Mouse (Mus musculus) limb, embryonic 14.5 days (tissue): ENCODE data around the gene Bbs9. TPM values are rescaled to one million over a fixed set of nuclear protein-coding genes. Genes with fewer than 3 reads are reported as not detected.

Source experiments
- ATAC-seq: fragments of 200-750 bp; cut with Nextera tagmentation; 2 replicates; pipeline ENCODE4 v1.8.0; 2017; ENCODE audit warnings: low read depth, moderate number of reproducible peaks, moderate TSS enrichment; ENCODE audit not compliant: low FRiP score
- DNase-seq: peaks from one replicate; pipeline ENCODE4 v3.0.0-alpha.2; 2015; ENCODE audit warnings: low spot score
- H3K27ac ChIP-seq: fragments of 300-500 bp; sonication (generic); replicated peaks from 2 replicates; pipeline ENCODE4 v1.5.1; 2014; ENCODE audit warnings: low read depth, mild to moderate bottlenecking, low read length, moderate library complexity, mixed read lengths
- H3K27me3 ChIP-seq: fragments of 300-500 bp; sonication (generic); 2 replicates; pipeline ENCODE4 v1.6.1; 2014; ENCODE audit warnings: low read length, mixed read lengths; ENCODE audit not compliant: control insufficient read depth, insufficient read depth
- H3K36me3 ChIP-seq: fragments of 300-500 bp; sonication (generic); 2 replicates; pipeline ENCODE4 v1.6.1; 2014; ENCODE audit warnings: mild to moderate bottlenecking, low read length, moderate library complexity, mixed read lengths; ENCODE audit not compliant: control insufficient read depth, insufficient read depth
- H3K4me1 ChIP-seq: fragments of 300-500 bp; sonication (generic); 2 replicates; pipeline ENCODE4 v1.6.1; 2014; ENCODE audit warnings: antibody characterized with exemption, low read length, mixed read lengths; ENCODE audit not compliant: control insufficient read depth, insufficient read depth
- H3K4me2 ChIP-seq: fragments of 300-500 bp; sonication (generic); replicated peaks from 2 replicates; pipeline ENCODE4 v1.6.1; 2014; ENCODE audit warnings: low read depth, mild to moderate bottlenecking, low read length, moderate library complexity; ENCODE audit not compliant: severe bottlenecking
- H3K4me3 ChIP-seq: fragments of 300-500 bp; sonication (generic); replicated peaks from 2 replicates; pipeline ENCODE4 v1.5.1; 2014; ENCODE audit warnings: low read length
- H3K9ac ChIP-seq: fragments of 300-500 bp; sonication (generic); 2 replicates; pipeline ENCODE4 v1.6.1; 2014; ENCODE audit warnings: mild to moderate bottlenecking, low read depth, low read length, moderate library complexity; ENCODE audit not compliant: severe bottlenecking
- H3K9me3 ChIP-seq: fragments of 300-500 bp; sonication (generic); 2 replicates; pipeline ENCODE4 v1.6.1; 2016; ENCODE audit warnings: low read length; ENCODE audit not compliant: control insufficient read depth
- POLR2A ChIP-seq: fragments of 200-500 bp; IDR thresholded peaks from 2 replicates; pipeline ENCODE4 v1.8.0; 2012; ENCODE audit warnings: inconsistent platforms, mild to moderate bottlenecking, moderate library complexity, borderline replicate concordance; ENCODE audit not compliant: insufficient read depth, insufficient read length; ENCODE audit errors: extremely low read depth
- WGBS: fragments of 180-500 bp; shearing (Covaris S2); extraction: QIAGEN DNeasy Blood & Tissue Kit; methylation state at CpG from one replicate; pipeline ENCODE4 v1.1.7; 2014; 5-methylcytosine and 5-hydroxymethylcytosine counted together
- polyA plus RNA-seq, 2 experiments: library from polyadenylated mRNA; depleted of rRNA in 1 of 2; stranded (reverse) in 1 of 2; unstranded in 1 of 2; fragments of >200 nt; fragmentation: Nextera tagmentation in 1 of 2; extraction: Ambion mirVana in 1 of 2; gene quantifications; 2 replicates each; pipeline versions ENCODE4 v1.2.1 to v1.2.3; 2012 to 2014

Gene Bbs9
- polyA plus RNA-seq, 2 experiments: 12.7 to 15.7 TPM

DNA sequence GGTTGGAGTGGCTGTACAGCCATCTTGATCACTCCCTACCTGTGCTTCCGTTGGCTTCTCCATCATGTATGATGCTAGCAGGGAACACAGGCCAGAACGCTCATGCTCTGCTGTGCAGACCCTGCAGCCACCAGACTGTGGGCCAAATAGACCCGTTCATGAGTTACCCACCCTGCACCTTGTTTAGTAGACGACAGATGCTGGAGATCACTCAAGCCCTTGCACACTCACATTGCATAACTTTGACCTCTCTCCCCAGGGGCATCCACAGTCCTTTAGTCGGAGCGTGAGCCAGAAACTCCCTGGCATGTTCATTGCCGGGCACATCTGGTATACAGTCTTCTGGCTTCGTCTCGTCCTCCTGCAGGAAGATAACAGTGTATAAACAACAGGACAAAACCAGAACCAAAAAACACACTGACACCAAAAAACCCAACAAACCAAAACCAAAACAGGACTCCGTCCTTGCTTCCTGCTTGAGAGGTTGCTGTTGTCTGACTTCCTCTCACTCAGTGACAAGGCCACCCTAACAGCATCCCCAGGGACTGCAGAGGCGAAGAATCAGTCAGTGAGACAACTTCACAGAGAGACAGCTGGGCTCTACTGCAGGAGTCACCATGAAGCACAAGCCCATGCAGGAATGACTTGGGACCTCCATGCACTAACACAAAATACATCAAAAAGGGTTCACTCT lies 18.2 kb upstream of the Bbs9 start:
- H3K4me1 ChIP-seq: no peaks in the 10 kb centered on the region
- ATAC-seq (no peak), DNase-seq (no peak)
- no peak overlapping the region for H3K4me3 ChIP-seq
- peaks cover 68% of the 10 kb centered on the region for H3K36me3 ChIP-seq
- TF ChIP-seq POLR2A: no peak
- H3K9me3 ChIP-seq: no peaks in the 10 kb centered on the region
- no peak overlapping the region for H3K9ac ChIP-seq
- H3K27ac ChIP-seq: no peak overlapping the region
- no peak overlapping the region for H3K4me2 ChIP-seq
- WGBS: 91% methylated on average over 11 of the region's 11 CpGs
- no peaks in the 10 kb centered on the region for H3K27me3 ChIP-seq

- 91% methylated on average over 3 of the region's 3 CpGs for WGBS
These were observed 13.6 kb upstream of the Bbs9 start for GRCm38 (mm10) chr9:22461946-22462345.

DNA sequence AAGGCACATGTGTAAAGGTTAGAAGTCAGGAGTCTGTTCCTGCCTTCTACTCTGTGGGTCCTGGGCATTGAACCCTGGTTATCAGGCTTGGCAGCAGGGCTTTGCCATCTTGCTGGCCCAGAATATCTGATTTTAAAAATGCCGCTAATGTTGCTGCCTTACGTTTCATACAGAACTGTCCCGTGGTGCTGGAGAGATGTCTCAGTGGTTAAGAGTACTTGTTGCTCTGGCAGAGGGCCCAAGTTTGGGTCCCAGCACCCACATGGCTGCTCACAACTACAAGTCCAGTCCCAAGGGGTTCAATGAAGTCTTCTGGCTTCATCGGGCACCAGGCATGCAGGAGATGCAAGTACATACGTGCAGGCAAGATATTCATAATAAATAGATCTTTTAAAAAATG lies 9.3 kb upstream of the Bbs9 start:
- TF ChIP-seq POLR2A: no peak
- WGBS: 95% methylated on average over 5 of the region's 5 CpGs
- no peak for ATAC-seq

More at GRCm38 (mm10) chr9:22461946-22462345, 13.6 kb upstream of the Bbs9 start:
- Histone ChIP-seq H3K36me3 (peaks cover 34% of the 10 kb centered on the region), H3K27ac (no peak overlapping the region), H3K4me3 (no peak overlapping the region), H3K4me1 (no peaks in the 10 kb centered on the region), H3K27me3 (no peaks in the 10 kb centered on the region), H3K9ac (no peak overlapping the region), H3K9me3 (no peaks in the 10 kb centered on the region), H3K4me2 (no peak overlapping the region)
- DNase-seq: no peak
- ATAC-seq: no peak
- TF ChIP-seq POLR2A: no peak

DNA sequence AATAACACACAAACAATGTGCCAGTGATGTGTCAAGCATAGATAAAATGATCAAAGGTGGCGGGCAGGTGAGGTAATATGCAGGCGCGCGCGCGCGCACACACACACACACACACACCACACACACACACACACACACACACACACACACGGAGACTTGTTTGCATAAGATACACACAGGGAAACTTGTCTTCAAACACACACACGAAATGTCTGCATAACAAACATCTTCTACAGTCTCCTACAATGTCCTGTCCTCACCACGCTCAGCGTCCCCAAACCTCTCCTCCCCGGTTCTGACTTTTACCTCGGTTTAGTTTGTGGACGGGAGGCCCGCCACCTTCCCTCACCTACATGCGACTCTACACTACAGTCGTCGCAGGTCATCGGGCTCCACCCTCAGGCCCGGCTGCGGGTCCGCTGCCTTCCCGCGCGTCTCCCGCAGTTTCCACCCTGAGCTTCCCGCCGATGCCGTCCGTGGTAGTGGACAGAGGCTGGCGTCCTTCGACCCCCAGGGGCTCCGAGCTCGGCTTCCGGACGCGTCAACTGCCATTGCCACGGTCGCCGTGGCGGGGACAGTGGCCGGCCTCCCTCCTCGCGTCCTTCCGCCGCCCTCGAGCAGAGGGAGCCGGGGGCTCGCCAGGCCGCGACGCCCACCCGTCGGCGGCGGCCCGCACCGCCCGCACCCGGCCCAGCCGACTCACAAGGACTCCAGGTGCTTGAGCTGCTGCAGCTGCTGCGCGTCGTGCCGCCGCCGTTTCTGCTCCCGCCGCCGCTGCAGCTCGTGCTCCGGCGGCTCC lies 7.9 kb upstream of the Bbs9 start:
- peak overlapping the region; percentile 93 for H3K4me3 ChIP-seq
- WGBS: under 1% methylated on average over 53 of the region's 73 CpGs
- peak overlapping the region; percentile 90 for H3K27ac ChIP-seq
- no peaks in the 10 kb centered on the region for H3K9me3 ChIP-seq
- ATAC-seq (peak; percentile 80), DNase-seq (peak; percentile 23)
- no peaks in the 10 kb centered on the region for H3K4me1 ChIP-seq
- H3K9ac ChIP-seq: peak overlapping the region; percentile 91
- H3K27me3 ChIP-seq: no peaks in the 10 kb centered on the region
- TF ChIP-seq POLR2A: no peak
- H3K36me3 ChIP-seq: peaks cover 12% of the 10 kb centered on the region
- H3K4me2 ChIP-seq: peak overlapping the region; percentile 65

More for the DNA sequence above, 9.3 kb upstream of the Bbs9 start:
- peaks cover 22% of the 10 kb centered on the region for H3K36me3 ChIP-seq
- H3K4me2 ChIP-seq: no peak overlapping the region
- no peaks in the 10 kb centered on the region for H3K9me3 ChIP-seq
- H3K4me1 ChIP-seq: no peaks in the 10 kb centered on the region
- no peak for DNase-seq
- H3K4me3 ChIP-seq: no peak overlapping the region
- no peak overlapping the region for H3K9ac ChIP-seq
- no peak overlapping the region for H3K27ac ChIP-seq
- no peaks in the 10 kb centered on the region for H3K27me3 ChIP-seq

DNA sequence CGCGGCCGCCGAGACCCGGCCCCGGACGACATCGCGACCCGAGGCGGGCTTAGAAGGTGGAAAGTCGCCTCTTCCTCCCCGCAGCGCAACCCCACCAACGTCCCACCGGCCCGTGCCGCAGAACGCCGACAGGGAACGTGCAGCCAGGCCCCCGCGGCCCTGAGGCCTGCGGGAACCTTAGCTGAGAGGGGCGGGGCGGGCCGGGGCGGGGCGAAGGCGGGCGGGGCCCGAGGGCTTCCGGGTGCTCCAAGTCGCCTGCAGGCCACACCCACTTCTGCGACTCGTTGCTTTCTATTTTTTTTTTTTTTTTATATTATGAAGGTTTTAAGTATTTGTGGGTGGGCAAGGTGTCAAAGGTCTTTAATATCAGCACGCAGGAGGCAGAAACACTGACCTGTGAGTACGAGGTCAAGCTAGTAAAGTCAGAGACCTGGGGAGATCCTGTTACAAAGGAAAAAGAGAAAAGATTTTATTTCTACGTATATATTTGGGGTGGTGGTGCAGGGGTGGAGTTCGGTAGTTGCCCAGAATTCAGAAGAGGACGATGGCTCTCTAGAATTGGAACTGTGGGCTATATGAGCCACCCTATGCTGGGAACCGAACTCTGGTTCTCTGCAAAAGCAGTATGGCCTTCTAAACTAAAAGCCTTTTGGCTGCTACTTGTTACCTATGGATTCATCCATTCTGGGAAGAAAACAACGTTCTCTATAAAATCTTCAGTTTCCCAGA lies 7.2 kb upstream of the Bbs9 start:
- Histone ChIP-seq H3K4me1 (no peaks in the 10 kb centered on the region), H3K9me3 (no peaks in the 10 kb centered on the region), H3K4me3 (peak overlapping the region; percentile 93), H3K36me3 (peaks cover 12% of the 10 kb centered on the region), H3K9ac (peak overlapping the region; percentile 91), H3K27ac (peak overlapping the region; percentile 90), H3K4me2 (peak overlapping the region; percentile 65), H3K27me3 (no peaks in the 10 kb centered on the region)
- DNase-seq (peak; percentile 84), ATAC-seq (peak; percentile 93)
- 3% methylated on average over 36 of the region's 43 CpGs for WGBS
- peak; percentile 97 for TF ChIP-seq POLR2A
